Mouse (Mus musculus): ENCODE measurements around the gene Vsig10. TPM values are rescaled to one million over a fixed set of nuclear protein-coding genes. Genes with fewer than 3 reads are reported as not detected.
"Not testable (repeated sequence)": the region's sequence is repeated elsewhere in the genome, so short reads cannot be mapped to it uniquely, and the experiment has no call there.

The Vsig10 gene
- polyA plus RNA-seq, 1 experiment = 5.2 TPM

DNA sequence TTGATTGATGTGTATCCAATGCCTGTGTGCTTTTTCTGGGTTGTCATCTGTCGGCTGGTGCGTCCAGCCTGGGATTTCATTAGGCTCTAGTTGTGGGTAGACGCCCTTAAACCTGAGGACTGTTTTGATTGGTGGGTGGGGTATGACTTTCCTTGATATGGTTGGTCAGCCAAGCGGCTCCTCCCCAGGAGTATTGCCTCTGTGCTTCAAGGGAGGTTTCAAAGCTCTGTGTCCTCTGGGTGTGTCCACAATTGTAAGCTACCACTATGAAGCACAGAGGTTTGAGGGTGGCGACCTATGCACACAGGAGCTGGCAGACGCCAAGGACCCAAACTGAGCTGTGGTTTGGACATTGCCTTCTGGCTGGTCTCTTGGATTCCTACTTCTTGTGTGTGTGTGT lies 26.3 kb upstream of the Vsig10 start:
- Histone ChIP-seq H3K4me3 (ENCODE audit: insufficient read depth, poor library complexity, severe bottlenecking) (no peak overlapping the region), H3K79me3 (ENCODE audit: low read depth) (no peaks in the 10 kb centered on the region), H3ac (ENCODE audit: control insufficient read depth, insufficient read length, low read depth) (no peak overlapping the region), H3K79me2 (ENCODE audit: control insufficient read depth, insufficient read depth) (no peaks in the 10 kb centered on the region), H3K36me3 (ENCODE audit: control insufficient read depth, insufficient read depth) (no peaks in the 10 kb centered on the region), H3K27me3 (ENCODE audit: control insufficient read depth, insufficient read depth, insufficient read length) (no peaks in the 10 kb centered on the region)
- no peak for TF ChIP-seq CTCF (IDR thresholded peaks at IDR 0.05; ENCODE audit: control insufficient read depth, insufficient read depth, insufficient read length)
- TF ChIP-seq MAX (IDR thresholded peaks at IDR 0.05) = no peak
- no peak for TF ChIP-seq MYOD1 (IDR thresholded peaks at IDR 0.05; ENCODE audit: control insufficient read depth, insufficient read length, low read depth)
- TF ChIP-seq MYOG (IDR thresholded peaks at IDR 0.05; ENCODE audit: control insufficient read depth, extremely low read depth, insufficient read length) = no peak
- no peak for TF ChIP-seq CEBPB (IDR thresholded peaks at IDR 0.05; ENCODE audit: low read depth)
- no peak for TF ChIP-seq USF1 (IDR thresholded peaks at IDR 0.05; ENCODE audit: low read depth)
- TF ChIP-seq FOSL1 (IDR thresholded peaks at IDR 0.05; ENCODE audit: insufficient read depth, low read length, poor library complexity, severe bottlenecking) = no peak

DNA sequence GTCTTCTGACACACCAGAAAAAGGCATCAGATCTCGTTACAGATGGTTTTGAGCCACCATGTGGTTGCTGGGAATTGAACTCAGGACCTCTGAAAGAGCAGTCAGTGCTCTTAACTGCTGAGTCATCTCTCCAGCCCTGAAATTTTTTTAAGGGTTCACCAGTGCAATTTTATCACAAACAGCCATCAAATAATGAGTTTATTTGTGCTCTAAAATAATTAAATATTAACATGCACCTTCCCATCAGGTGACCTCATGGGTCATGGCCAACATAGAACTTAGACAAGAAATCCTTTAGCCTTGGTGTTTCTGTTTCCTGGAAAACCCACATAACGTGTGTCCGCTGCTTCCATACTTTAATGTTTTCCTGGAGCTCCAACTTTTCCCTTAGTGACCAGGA lies 25.1 kb upstream of the Vsig10 start:
- H3ac ChIP-seq (ENCODE audit: control insufficient read depth, insufficient read length, low read depth); H3K4me3 ChIP-seq (ENCODE audit: insufficient read depth, poor library complexity, severe bottlenecking); H3K79me2 ChIP-seq (ENCODE audit: control insufficient read depth, insufficient read depth); H3K27me3 ChIP-seq (ENCODE audit: control insufficient read depth, insufficient read depth, insufficient read length); H3K79me3 ChIP-seq (ENCODE audit: low read depth); H3K36me3 ChIP-seq (ENCODE audit: control insufficient read depth, insufficient read depth): not testable (repeated sequence)

DNA sequence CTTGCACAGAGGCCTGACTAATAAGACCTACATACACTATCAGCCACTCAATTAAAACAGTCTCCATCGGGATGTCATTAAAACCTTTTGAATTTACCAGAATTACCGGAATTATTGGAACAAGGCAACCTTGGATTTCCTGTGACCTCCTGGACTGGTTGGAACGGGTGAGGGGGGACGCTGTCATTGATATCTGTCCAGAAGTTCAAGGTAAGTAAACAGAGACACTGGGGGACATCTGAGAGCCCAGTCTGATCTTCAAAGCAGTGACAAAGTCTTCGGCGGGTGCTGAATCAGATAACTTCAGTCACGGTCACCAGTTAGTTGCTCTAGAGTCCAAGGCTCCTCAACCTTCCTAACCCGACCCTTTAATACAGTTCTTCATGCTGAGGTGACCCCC lies 23.9 kb upstream of the Vsig10 start:
- no peaks in the 10 kb centered on the region for H3K79me2 ChIP-seq (ENCODE audit: control insufficient read depth, insufficient read depth)
- no peaks in the 10 kb centered on the region for H3K36me3 ChIP-seq (ENCODE audit: control insufficient read depth, insufficient read depth)
- TF ChIP-seq MYOG (IDR thresholded peaks at IDR 0.05; ENCODE audit: control insufficient read depth, extremely low read depth, insufficient read length) (no peak), FOSL1 (IDR thresholded peaks at IDR 0.05; ENCODE audit: insufficient read depth, low read length, poor library complexity, severe bottlenecking) (no peak), MAX (IDR thresholded peaks at IDR 0.05) (no peak), CTCF (IDR thresholded peaks at IDR 0.05; ENCODE audit: control insufficient read depth, insufficient read depth, insufficient read length) (no peak), USF1 (IDR thresholded peaks at IDR 0.05; ENCODE audit: low read depth) (no peak), MYOD1 (IDR thresholded peaks at IDR 0.05; ENCODE audit: control insufficient read depth, insufficient read length, low read depth) (no peak), CEBPB (IDR thresholded peaks at IDR 0.05; ENCODE audit: low read depth) (no peak)
- no peaks in the 10 kb centered on the region for H3K27me3 ChIP-seq (ENCODE audit: control insufficient read depth, insufficient read depth, insufficient read length)
- no peak overlapping the region for H3ac ChIP-seq (ENCODE audit: control insufficient read depth, insufficient read length, low read depth)
- no peaks in the 10 kb centered on the region for H3K79me3 ChIP-seq (ENCODE audit: low read depth)
- no peak overlapping the region for H3K4me3 ChIP-seq (ENCODE audit: insufficient read depth, poor library complexity, severe bottlenecking)

GRCm38 (mm10) chr5:117302899-117303298 lies 16.0 kb upstream of the Vsig10 start:
- Histone ChIP-seq H3ac (ENCODE audit: control insufficient read depth, insufficient read length, low read depth) (no peak overlapping the region), H3K4me3 (ENCODE audit: insufficient read depth, poor library complexity, severe bottlenecking) (no peak overlapping the region), H3K36me3 (ENCODE audit: control insufficient read depth, insufficient read depth) (no peaks in the 10 kb centered on the region), H3K79me2 (ENCODE audit: control insufficient read depth, insufficient read depth) (no peaks in the 10 kb centered on the region), H3K79me3 (ENCODE audit: low read depth) (no peaks in the 10 kb centered on the region), H3K27me3 (ENCODE audit: control insufficient read depth, insufficient read depth, insufficient read length) (no peaks in the 10 kb centered on the region)
- TF ChIP-seq MAX (IDR thresholded peaks at IDR 0.05) = no peak
- no peak for TF ChIP-seq USF1 (IDR thresholded peaks at IDR 0.05; ENCODE audit: low read depth)
- TF ChIP-seq CTCF (IDR thresholded peaks at IDR 0.05; ENCODE audit: control insufficient read depth, insufficient read depth, insufficient read length) = no peak

DNA sequence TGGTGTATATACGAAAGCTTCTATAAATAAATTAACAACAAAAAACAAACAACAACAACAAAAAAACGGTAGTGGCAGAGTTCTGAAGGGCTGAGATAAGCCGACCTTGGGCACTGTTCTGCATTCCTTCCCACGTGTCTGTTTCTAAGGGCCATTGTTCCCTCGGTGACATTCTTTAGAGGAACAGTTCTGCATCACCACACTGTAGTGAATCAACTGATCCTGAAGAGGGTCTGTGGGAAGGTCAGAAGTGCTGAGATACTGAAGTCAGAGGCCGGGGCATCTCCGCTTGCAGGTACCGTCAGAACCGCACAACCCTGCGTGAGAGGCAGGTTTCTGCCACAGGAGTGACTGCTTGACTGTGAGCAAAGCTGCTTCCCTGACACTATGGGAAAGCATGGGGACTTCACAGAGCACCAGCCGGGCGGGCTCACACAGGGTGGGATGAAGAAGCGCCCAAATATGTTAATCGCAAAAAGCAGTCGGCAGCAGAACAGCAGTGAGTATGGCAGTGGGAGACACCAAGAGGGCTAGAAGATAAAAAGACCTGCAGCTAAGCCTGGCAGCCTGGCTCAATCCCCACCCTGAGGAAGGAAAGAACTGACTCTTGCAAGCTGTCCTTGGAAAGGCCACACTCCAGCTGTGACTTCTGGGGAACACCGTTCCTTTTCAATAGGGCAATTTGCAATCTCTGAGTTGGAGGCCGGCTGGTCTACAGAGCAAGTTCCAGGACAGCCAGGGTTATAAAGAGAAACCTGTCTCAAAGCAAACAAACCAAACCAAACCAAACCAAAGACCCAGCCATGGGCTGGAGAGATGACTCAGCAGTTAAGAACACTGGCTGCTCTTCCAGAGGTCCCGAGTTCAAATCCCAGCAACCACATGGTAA lies 14.9 kb upstream of the Vsig10 start:
- Histone ChIP-seq H3K79me3 (ENCODE audit: low read depth) (no peaks in the 10 kb centered on the region), H3ac (ENCODE audit: control insufficient read depth, insufficient read length, low read depth) (no peak overlapping the region), H3K4me3 (ENCODE audit: insufficient read depth, poor library complexity, severe bottlenecking) (no peak overlapping the region), H3K36me3 (ENCODE audit: control insufficient read depth, insufficient read depth) (no peaks in the 10 kb centered on the region), H3K27me3 (ENCODE audit: control insufficient read depth, insufficient read depth, insufficient read length) (no peaks in the 10 kb centered on the region), H3K79me2 (ENCODE audit: control insufficient read depth, insufficient read depth) (no peaks in the 10 kb centered on the region)
- TF ChIP-seq CEBPB (IDR thresholded peaks at IDR 0.05; ENCODE audit: low read depth) (no peak), MYOD1 (IDR thresholded peaks at IDR 0.05; ENCODE audit: control insufficient read depth, insufficient read length, low read depth) (no peak), CTCF (IDR thresholded peaks at IDR 0.05; ENCODE audit: control insufficient read depth, insufficient read depth, insufficient read length) (no peak), MAX (IDR thresholded peaks at IDR 0.05) (no peak), USF1 (IDR thresholded peaks at IDR 0.05; ENCODE audit: low read depth) (no peak), FOSL1 (IDR thresholded peaks at IDR 0.05; ENCODE audit: insufficient read depth, low read length, poor library complexity, severe bottlenecking) (no peak)

- H3K27me3 ChIP-seq (ENCODE audit: control insufficient read depth, insufficient read depth, insufficient read length) = no peaks in the 10 kb centered on the region
- H3K79me3 ChIP-seq (ENCODE audit: low read depth) = no peaks in the 10 kb centered on the region
- no peak overlapping the region for H3K4me3 ChIP-seq (ENCODE audit: insufficient read depth, poor library complexity, severe bottlenecking)
- no peak overlapping the region for H3ac ChIP-seq (ENCODE audit: control insufficient read depth, insufficient read length, low read depth)
- TF ChIP-seq CEBPB (IDR thresholded peaks at IDR 0.05; ENCODE audit: low read depth) = no peak
- TF ChIP-seq USF1 (IDR thresholded peaks at IDR 0.05; ENCODE audit: low read depth) = no peak
- no peak for TF ChIP-seq MAX (IDR thresholded peaks at IDR 0.05)
- TF ChIP-seq FOSL1 (IDR thresholded peaks at IDR 0.05; ENCODE audit: insufficient read depth, low read length, poor library complexity, severe bottlenecking) = no peak
- TF ChIP-seq CTCF (IDR thresholded peaks at IDR 0.05; ENCODE audit: control insufficient read depth, insufficient read depth, insufficient read length) = no peak
- H3K79me2 ChIP-seq (ENCODE audit: control insufficient read depth, insufficient read depth) = no peaks in the 10 kb centered on the region
- no peaks in the 10 kb centered on the region for H3K36me3 ChIP-seq (ENCODE audit: control insufficient read depth, insufficient read depth)
These were observed 13.9 kb upstream of the Vsig10 start for GRCm38 (mm10) chr5:117304947-117305346.
